ENCODE assay signal across 9 mouse cellular contexts in the genomic region with DNA sequence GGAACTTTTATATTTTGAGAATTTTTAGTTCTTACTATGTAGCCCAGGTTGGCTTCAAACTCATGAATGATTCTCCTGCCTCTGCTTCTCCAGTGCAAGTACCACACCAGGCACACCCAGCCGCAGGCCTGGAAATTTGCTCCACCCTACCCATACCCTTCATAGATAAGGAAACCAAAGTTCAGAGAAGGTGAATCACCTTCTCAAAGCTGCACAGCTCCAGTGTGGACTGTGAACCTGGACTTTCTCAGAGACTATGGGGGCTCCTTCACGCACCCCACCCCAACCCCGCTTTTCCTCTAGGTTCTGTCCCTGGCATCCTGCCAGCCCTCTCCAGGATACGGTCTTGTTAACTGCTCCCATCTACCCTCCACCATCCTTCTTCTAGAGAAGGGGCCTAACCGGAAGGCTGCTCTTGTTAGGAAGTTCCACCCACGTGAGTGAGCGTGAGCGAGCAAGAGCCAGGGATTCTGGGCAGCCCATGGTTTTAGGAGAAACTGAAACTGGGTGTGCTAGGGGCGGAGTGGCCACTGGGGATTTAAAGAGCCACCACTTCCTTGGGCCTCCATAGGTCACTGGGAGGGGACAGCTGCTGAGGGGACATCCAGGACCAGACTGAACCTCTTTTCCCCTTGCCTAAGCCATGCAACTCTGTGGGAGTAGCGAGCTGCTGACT. TPM values are rescaled to one million over a fixed set of nuclear protein-coding genes. Genes with fewer than 3 reads are reported as not detected.
DNase-seq lines count a peak whose midpoint lies in the region; ATAC-seq and TF ChIP-seq lines count a peak whose summit lies in the region.
"Had no signal": no experiment of that assay in that cellular context is flagged by ENCODE, and none has a peak within 500 bp of the region (broad histone marks: within the 10 kb centered on the region; RNA-seq: fewer than 3 reads in every experiment).

No protein-coding gene starts in this region.

- no peak for TF ChIP-seq EP300 in liver, postnatal 0 days (IDR thresholded peaks at IDR 0.05; ENCODE audit: low read depth)

- no peak overlapping the region for H3K4me3 ChIP-seq in liver, postnatal 0 days (ENCODE audit: low read depth, low read length)
- H3K4me3 ChIP-seq in liver, embryonic 12.5 days, result no peak overlapping the region

- no peak overlapping the region for H3K9ac ChIP-seq in liver, postnatal 0 days (replicated peaks)
- H3K9ac ChIP-seq in liver, embryonic 12.5 days, result no peak overlapping the region

- no peaks in the 10 kb centered on the region for H3K27me3 ChIP-seq in liver, postnatal 0 days (ENCODE audit: insufficient read depth, low read length)
- peaks cover 13% of the 10 kb centered on the region for H3K27me3 ChIP-seq in liver, embryonic 12.5 days (replicated peaks)

- H3K27ac ChIP-seq in liver, postnatal 0 days (ENCODE audit: low read depth), result no peak overlapping the region
- no peak overlapping the region for H3K27ac ChIP-seq in liver, embryonic 12.5 days

- 57% methylated on average over 10 of the region's 10 CpGs for WGBS in liver, postnatal 0 days (ENCODE audit: insufficient replicate concordance)
- 52% methylated on average over 10 of the region's 10 CpGs for WGBS in liver, embryonic 12.5 days (ENCODE audit: insufficient replicate concordance)

- TF ChIP-seq CTCF in liver, postnatal 0 days (IDR thresholded peaks at IDR 0.05; ENCODE audit: low read depth), result no peak

- H3K4me2 ChIP-seq in liver, postnatal 0 days (ENCODE audit: low read depth, low read length), result peak overlapping the region; percentile 40
- no peak overlapping the region for H3K4me2 ChIP-seq in liver, embryonic 12.5 days

- H3K4me1 ChIP-seq in liver, postnatal 0 days (ENCODE audit: insufficient read depth), result no peaks in the 10 kb centered on the region
- H3K4me1 ChIP-seq in liver, embryonic 12.5 days, result peaks cover 12% of the 10 kb centered on the region

- peak; percentile 21; the same call in 1 of the 2 replicates for ATAC-seq in liver, postnatal 0 days
- ATAC-seq in liver, embryonic 12.5 days, result no peak
- peak; percentile 39; the same call in 1 of the 2 replicates for ATAC-seq in common myeloid progenitor, adult 5-6 weeks (replicated peaks; ENCODE audit: low read depth, poor library complexity, severe bottlenecking)
- ATAC-seq in monocyte, adult 5-6 weeks (replicated peaks; ENCODE audit: insufficient number of reproducible peaks, low FRiP score, low TSS enrichment, poor library complexity, severe bottlenecking), result peak; percentile 49
- ATAC-seq in activated CD4-positive, CD25-positive, alpha-beta regulatory T cell, adult 4 months, result no peak

- peak; percentile 27 for DNase-seq in liver, postnatal 0 days
- peak; percentile 59 for DNase-seq in kidney, adult 9 months
- DNase-seq in MN1 (ENCODE audit: low spot score), result no peak
- no peak for DNase-seq in frontal cortex, postnatal 14 days (ENCODE audit: low spot score in 2 of 2)

- H3K9me3 ChIP-seq in liver, postnatal 0 days (ENCODE audit: low read length), result no peaks in the 10 kb centered on the region
- H3K9me3 ChIP-seq in liver, embryonic 12.5 days (replicated peaks), result no peaks in the 10 kb centered on the region

- H3K36me3 ChIP-seq in liver, postnatal 0 days (replicated peaks; ENCODE audit: insufficient read depth, low read length), result no peaks in the 10 kb centered on the region
- no peaks in the 10 kb centered on the region for H3K36me3 ChIP-seq in liver, embryonic 12.5 days

RNA-seq across cellular contexts. Expression of a gene that starts 20.2 kb away (rescaled TPM):
- not detected in 2 replicates for polyA plus RNA-seq in liver, postnatal 0 days (2015; fragmentation: Nextera tagmentation; extraction: Ambion mirVana)
- polyA plus RNA-seq in liver, embryonic 12.5 days (2016; fragmentation: Nextera tagmentation; extraction: Ambion mirVana), result not detected in 2 replicates
- total RNA-seq in common myeloid progenitor, adult 5-6 weeks (2017), result not detected in 2 replicates
- not detected in 3 replicates for total RNA-seq in monocyte, adult 5-6 weeks (2017)
- polyA plus RNA-seq in activated CD4-positive, CD25-positive, alpha-beta regulatory T cell, adult 4 months (2017; shearing (Covaris generic)), result under 1 TPM in 1 of 2 experiments, not detected in 1; 0.60 TPM
- polyA plus RNA-seq: heart, embryonic 16.5 days had no signal

RNA-seq across cellular contexts. Expression of a gene that starts 22.7 kb away (rescaled TPM):
- 16.7 and 20.5 TPM in 2 replicates for polyA plus RNA-seq in liver, postnatal 0 days (2015; fragmentation: Nextera tagmentation; extraction: Ambion mirVana)
- 46.1 and 47.7 TPM in 2 replicates for polyA plus RNA-seq in liver, embryonic 12.5 days (2016; fragmentation: Nextera tagmentation; extraction: Ambion mirVana)
- 27.6 and 36.5 TPM in 2 replicates for total RNA-seq in common myeloid progenitor, adult 5-6 weeks (2017)
- 4.8 to 9.6 TPM (median 5.8 TPM) in 3 replicates for total RNA-seq in monocyte, adult 5-6 weeks (2017)
- 10 to 100 TPM; 16.9 to 20.1 TPM for polyA plus RNA-seq in activated CD4-positive, CD25-positive, alpha-beta regulatory T cell, adult 4 months (2017; shearing (Covaris generic))

RNA-seq across cellular contexts. Expression of a gene that starts 23.2 kb away (rescaled TPM):
- 0.59 and 1.1 TPM in 2 replicates for polyA plus RNA-seq in liver, postnatal 0 days (2015; fragmentation: Nextera tagmentation; extraction: Ambion mirVana)
- 0.10 and 0.15 TPM in 2 replicates for polyA plus RNA-seq in liver, embryonic 12.5 days (2016; fragmentation: Nextera tagmentation; extraction: Ambion mirVana)
- 0.44 and 0.78 TPM in 2 replicates for total RNA-seq in common myeloid progenitor, adult 5-6 weeks (2017)
- 0.78 to 5.3 TPM (median 1.9 TPM) in 3 replicates for total RNA-seq in monocyte, adult 5-6 weeks (2017)
- polyA plus RNA-seq in activated CD4-positive, CD25-positive, alpha-beta regulatory T cell, adult 4 months (2017; shearing (Covaris generic)), result not detected

RNA-seq across cellular contexts. Expression of a gene that starts 35.9 kb away (rescaled TPM):
- 38.6 and 41.6 TPM in 2 replicates for polyA plus RNA-seq in liver, postnatal 0 days (2015; fragmentation: Nextera tagmentation; extraction: Ambion mirVana)
- 41.7 and 44.7 TPM in 2 replicates for polyA plus RNA-seq in liver, embryonic 12.5 days (2016; fragmentation: Nextera tagmentation; extraction: Ambion mirVana)
- total RNA-seq in common myeloid progenitor, adult 5-6 weeks (2017), result 11.3 and 17.0 TPM in 2 replicates
- total RNA-seq in monocyte, adult 5-6 weeks (2017), result 8.8 to 22.5 TPM (median 11.5 TPM) in 3 replicates
- 10 to 100 TPM; 17.4 to 25.2 TPM for polyA plus RNA-seq in activated CD4-positive, CD25-positive, alpha-beta regulatory T cell, adult 4 months (2017; shearing (Covaris generic))

RNA-seq across cellular contexts. Expression of a gene that starts 45.6 kb away (rescaled TPM):
- 15.0 and 15.6 TPM in 2 replicates for polyA plus RNA-seq in liver, postnatal 0 days (2015; fragmentation: Nextera tagmentation; extraction: Ambion mirVana)
- 38.8 and 41.6 TPM in 2 replicates for polyA plus RNA-seq in liver, embryonic 12.5 days (2016; fragmentation: Nextera tagmentation; extraction: Ambion mirVana)
- 4.9 and 8.2 TPM in 2 replicates for total RNA-seq in common myeloid progenitor, adult 5-6 weeks (2017)
- 2.1 to 2.6 TPM (median 2.1 TPM) in 3 replicates for total RNA-seq in monocyte, adult 5-6 weeks (2017)
- polyA plus RNA-seq in activated CD4-positive, CD25-positive, alpha-beta regulatory T cell, adult 4 months (2017; shearing (Covaris generic)), result 1 to 10 TPM; 2.5 to 2.6 TPM

Comparison
In these comparisons a context has a peak if more than half of its experiments do, and no peak if none do; other contexts are left out.
1. ATAC-seq: peak in liver, postnatal 0 days (single experiment), common myeloid progenitor, adult 5-6 weeks (single experiment) and monocyte, adult 5-6 weeks (single experiment); none in liver, embryonic 12.5 days (single experiment) and activated CD4-positive, CD25-positive, alpha-beta regulatory T cell, adult 4 months (single experiment).
2. DNase-seq: peak in liver, postnatal 0 days (single experiment) and kidney, adult 9 months (single experiment); none in MN1 (single experiment) and frontal cortex, postnatal 14 days (0 of 2).